Mouse (Mus musculus): ENCODE data around the gene Selenbp2. TPM values are rescaled to one million over a fixed set of nuclear protein-coding genes. Genes with fewer than 3 reads are reported as not detected.
A peak's percentile ranks its signal among the peaks of the same experiment; 100 is the strongest.
"Not testable (repeated sequence)": the region's sequence is repeated elsewhere in the genome, so short reads cannot be mapped to it uniquely, and the experiment has no call there.

Selenbp2 gene
- 10 to 100 TPM in 1 of 2 experiments, 1 to 10 TPM in 1; 6.1 to 12.9 TPM for total RNA-seq (2021)
- long read RNA-seq, experiment 1, transcript Selenbp2-201 (12 exons, 1,719 nt): major isoform, 11 of 13 reads
- long read RNA-seq, experiment 1, partial matches to known transcripts: 0 of 13 reads
- long read RNA-seq, experiment 1, other reads (novel, unspliced or antisense): 2 of 13 reads
- long read RNA-seq, experiment 2, partial matches to known transcripts: 0 of 1 reads
- long read RNA-seq, experiment 2, other reads (novel, unspliced or antisense): 0 of 1 reads

DNA sequence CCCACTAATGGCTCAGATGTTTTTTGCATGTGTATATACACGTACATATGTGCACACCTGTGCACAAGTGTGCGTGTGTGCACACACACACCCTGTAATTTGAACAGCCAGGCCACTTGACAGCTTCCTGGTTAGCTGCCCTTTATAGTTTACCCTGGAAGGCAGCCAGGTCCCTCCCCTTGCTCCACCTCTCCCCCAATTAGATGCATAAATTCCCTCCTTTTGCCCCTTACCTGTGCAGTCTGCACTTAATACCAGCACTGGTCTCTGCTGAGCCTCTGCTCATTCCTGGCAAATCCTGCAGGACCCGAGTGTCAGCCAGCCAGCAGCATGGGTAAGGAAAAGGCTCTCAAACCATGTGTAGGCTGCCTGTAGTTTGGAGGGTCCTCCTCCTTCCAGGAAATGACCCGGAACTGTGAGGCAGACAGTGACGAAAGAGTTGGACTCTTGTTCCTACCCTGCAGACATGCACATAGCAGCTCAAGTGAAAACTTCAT, at the start of gene Selenbp2:
Selenbp2 (plus strand) TSS at position 228 of the 497 bp plus-strand sequence.
- DNase-seq (ENCODE audit: low spot score in 2 of 2): no peak

DNA sequence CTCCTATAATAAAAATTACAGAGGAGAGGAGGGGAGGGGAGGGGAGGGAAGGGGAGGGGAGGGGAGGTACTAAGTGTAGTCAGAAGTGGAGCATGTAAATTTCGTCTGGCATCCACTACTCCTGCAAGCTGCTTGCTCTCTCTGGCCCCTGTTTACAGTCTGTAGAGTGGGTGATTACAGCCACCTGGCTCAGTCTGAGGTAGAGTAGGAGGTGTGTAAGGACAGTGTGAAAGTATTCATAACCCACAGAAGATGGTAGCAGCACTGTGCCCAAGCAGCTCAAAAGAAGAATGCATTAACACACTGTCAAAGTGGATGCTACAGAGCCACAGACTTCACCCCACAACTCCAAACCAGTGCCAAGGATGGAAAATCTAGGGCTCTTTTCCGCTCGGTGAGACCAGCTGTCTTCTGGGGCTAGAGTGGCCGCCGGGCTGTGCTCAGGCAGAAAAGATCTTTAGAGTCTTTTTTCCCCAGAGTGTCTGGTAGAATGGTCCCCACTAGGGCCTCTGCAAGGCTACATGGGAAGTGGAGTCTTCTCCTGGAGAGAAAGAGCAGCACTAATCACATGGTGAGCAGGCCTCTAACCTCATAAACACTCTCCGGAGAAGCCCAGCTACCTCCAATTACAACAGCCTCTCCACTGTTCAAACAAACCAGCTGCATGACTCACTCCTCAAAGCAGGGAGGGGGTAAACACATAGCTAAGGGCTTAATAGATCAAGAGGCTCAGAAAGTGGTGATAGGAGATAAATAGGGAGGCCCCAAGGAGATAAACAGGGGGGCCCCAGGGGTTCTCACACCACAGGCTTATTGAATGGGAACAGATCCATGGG, 44.4 kb upstream of the Selenbp2 start:
- DNase-seq (ENCODE audit: low spot score in 2 of 2): no peak

- no peak for DNase-seq (ENCODE audit: low spot score in 2 of 2)
Observed at GRCm38 (mm10) chr3:94650409-94650808, 42.9 kb upstream of the Selenbp2 start.

GRCm38 (mm10) chr3:94653967-94654366, 39.4 kb upstream of the Selenbp2 start:
- not testable (repeated sequence) for DNase-seq (ENCODE audit: low spot score in 2 of 2)

GRCm38 (mm10) chr3:94657852-94658739, 35.3 kb upstream of the Selenbp2 start:
- DNase-seq (ENCODE audit: low spot score in 2 of 2): not testable (repeated sequence)

DNA sequence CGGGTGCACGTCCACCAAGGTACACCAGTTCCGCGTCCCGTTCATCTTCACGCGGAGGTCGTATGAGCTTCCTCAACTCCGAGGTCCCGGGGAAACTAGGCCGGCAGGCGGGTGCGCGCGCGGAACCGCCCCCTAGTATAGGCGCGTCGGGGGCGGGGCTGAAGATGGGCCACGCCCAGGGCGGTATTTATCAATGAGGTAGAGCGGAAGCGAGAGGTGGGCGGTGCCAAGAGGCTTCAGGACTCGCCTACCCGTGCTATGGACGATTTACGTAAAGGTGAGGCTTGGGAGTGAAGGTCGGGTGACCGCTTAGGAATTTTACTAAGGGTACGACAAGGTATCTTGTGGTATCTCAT, 34.6 kb upstream of the Selenbp2 start, which contains the start of gene Tuft1:
Tuft1 (minus strand) TSS at position 133 of the 356 bp plus-strand sequence.
- peak; percentile 43 to 61 for DNase-seq (ENCODE audit: low spot score in 2 of 2)

GRCm38 (mm10) chr3:94659142-94659748, 34.1 kb upstream of the Selenbp2 start:
- DNase-seq (ENCODE audit: low spot score in 2 of 2): not testable (repeated sequence)

GRCm38 (mm10) chr3:94660841-94661240, 32.5 kb upstream of the Selenbp2 start:
- DNase-seq (ENCODE audit: low spot score in 2 of 2): not testable (repeated sequence)

- not testable (repeated sequence) for DNase-seq (ENCODE audit: low spot score in 2 of 2)
Observed at GRCm38 (mm10) chr3:94665060-94665802, 28.1 kb upstream of the Selenbp2 start.

GRCm38 (mm10) chr3:94665896-94666295, 27.5 kb upstream of the Selenbp2 start:
- not testable (repeated sequence) for DNase-seq (ENCODE audit: low spot score in 2 of 2)

DNA sequence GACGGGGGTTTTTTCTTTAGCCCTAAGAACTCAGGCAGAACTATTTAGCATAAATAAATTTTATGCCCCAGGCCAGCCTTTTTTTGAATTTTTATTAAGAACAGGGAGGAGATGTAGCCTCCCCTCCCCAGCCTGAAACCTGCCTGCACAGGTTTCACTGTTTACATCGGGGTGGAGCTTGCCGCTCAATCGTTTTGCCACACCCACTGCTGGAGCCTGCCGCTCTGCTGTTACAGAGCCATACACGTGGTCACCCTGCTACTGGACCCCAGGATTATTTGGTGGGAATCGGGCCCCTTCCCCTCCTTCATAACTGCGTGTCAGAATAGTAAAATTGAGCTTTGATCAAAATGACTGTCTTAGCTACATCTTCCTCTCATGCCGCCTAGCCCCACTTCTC, 18.3 kb upstream of the Selenbp2 start:
- not testable (repeated sequence) for DNase-seq (ENCODE audit: low spot score in 2 of 2)

- no peak for DNase-seq (ENCODE audit: low spot score in 2 of 2)
Observed at GRCm38 (mm10) chr3:94679351-94679841, 14.0 kb upstream of the Selenbp2 start.

DNA sequence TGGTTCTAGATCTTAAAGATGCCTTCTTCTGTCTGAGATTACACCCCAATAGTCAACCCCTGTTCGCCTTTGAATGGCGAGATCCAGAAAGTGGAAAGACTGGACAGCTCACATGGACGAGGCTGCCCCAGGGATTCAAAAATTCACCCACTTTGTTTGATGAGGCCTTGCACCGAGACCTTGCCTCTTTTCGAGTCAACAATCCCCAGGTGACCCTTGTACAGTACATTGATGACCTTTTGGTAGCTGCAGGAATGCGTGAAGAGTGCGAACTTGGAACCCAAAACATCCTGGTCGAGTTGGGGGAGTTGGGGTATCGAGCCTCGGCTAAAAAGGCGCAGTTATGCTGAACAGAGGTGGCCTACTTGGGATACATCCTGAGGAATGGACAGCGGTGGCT, 13.3 kb upstream of the Selenbp2 start:
- DNase-seq (ENCODE audit: low spot score in 2 of 2): not testable (repeated sequence)

DNA sequence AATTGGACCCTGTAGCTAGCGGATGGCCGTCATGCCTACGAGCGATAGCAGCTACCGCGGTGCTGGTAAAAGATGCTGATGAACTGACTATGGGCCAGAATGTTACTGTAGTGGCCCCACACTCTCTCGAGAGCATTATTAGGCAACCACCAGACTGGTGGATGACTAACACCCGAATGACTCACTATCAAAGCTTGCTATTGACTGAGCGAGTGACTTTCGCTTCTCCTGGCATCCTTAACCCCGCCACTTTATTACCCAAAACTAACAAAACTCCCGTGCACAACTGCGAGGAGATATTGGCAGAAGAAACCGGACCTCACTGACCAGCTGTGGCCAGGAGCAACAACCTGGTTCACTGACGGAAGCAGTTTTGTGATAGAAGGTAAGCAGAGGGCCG, 12.6 kb upstream of the Selenbp2 start:
- DNase-seq (ENCODE audit: low spot score in 2 of 2): no peak

- no peak for DNase-seq (ENCODE audit: low spot score in 2 of 2)
Observed at GRCm38 (mm10) chr3:94683646-94684045, 9.7 kb upstream of the Selenbp2 start.

GRCm38 (mm10) chr3:94685989-94686772, 7.2 kb upstream of the Selenbp2 start:
- not testable (repeated sequence) for DNase-seq (ENCODE audit: low spot score in 2 of 2)

DNA sequence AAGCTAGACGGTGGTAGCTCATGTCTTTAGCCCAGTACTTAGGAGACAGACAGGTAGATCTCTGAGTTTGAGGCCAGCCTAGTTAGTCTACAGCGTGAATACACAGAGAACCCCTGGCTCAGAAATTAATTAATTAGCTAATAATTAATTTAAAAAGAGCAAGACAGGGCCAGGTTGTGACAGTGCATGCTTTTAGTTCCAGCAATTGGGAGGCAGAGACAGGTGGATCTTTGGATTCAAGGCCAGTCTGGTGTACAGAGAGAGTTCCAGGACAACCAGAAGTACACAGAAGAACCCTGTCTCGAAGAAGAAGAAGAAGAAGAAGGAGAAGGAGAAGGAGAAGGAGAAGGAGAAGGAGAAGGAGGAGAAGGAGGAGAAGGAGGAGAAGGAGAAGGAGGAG, 4.7 kb upstream of the Selenbp2 start:
- DNase-seq (ENCODE audit: low spot score in 2 of 2): not testable (repeated sequence)

- not testable (repeated sequence) for DNase-seq (ENCODE audit: low spot score in 2 of 2)
Observed at GRCm38 (mm10) chr3:94689195-94689594, 4.2 kb upstream of the Selenbp2 start.

- not testable (repeated sequence) for DNase-seq (ENCODE audit: low spot score in 2 of 2)
Observed at GRCm38 (mm10) chr3:94690162-94690561, 3.2 kb upstream of the Selenbp2 start.

Measured in adrenal gland, postnatal 4 days (tissue).